Mouse (Mus musculus) G1E-ER4 (cell line): ENCODE results near the gene Mapkapk3. TPM values are rescaled to one million over a fixed set of nuclear protein-coding genes. Genes with fewer than 3 reads are reported as not detected.

Experiments used
- GATA1 ChIP-seq: IDR thresholded peaks from one replicate; pipeline ENCODE4 v1.8.0; 2012; ENCODE audit warnings: low read length, inconsistent platforms
- polyA plus RNA-seq: library from polyadenylated mRNA; stranded (reverse); fragments of >175 nt; gene quantifications from 2 replicates; pipeline ENCODE4 v1.2.3, GENCODE M21; 2012

Gene Mapkapk3
- polyA plus RNA-seq, 1 experiment = 51.9 TPM

DNA sequence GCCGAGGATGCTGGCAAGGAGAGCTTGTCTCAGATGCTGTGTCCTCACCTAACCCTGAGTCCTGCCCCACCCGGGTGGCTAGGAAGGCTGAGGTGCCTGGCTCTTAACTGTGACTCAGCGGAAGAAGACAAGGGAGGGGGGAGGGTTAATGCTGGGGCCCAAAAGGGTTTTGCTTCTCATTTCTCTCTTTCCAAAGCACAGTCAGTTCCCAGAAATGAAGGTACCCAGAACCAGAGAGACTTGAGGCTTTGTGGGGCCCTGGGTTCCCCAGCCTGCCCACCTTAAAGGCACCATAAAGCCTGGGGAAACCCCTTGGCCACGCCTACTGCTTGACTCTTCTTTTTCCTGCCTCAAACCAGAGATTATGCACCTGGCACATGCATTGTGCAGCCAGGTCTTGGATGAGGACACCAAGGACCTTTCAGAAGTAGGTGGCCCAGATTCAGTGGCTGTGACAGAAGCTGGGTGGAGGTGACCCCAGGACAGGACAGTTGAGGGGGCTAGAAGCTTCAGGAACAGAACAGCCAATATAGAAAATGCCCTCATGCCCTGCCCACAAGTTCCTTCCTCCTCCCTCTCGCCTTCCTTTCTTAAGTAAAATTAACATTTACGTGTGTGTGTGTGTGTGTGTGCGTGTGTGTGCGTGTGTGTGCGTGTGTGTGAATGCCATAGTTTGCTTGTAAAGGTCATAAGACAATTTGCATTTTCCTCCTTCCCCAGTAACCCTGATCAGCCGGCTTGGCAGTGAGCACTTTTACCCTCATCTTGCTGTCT, 23.3 kb upstream of the Mapkapk3 start:
- TF ChIP-seq GATA1 = no peak

DNA sequence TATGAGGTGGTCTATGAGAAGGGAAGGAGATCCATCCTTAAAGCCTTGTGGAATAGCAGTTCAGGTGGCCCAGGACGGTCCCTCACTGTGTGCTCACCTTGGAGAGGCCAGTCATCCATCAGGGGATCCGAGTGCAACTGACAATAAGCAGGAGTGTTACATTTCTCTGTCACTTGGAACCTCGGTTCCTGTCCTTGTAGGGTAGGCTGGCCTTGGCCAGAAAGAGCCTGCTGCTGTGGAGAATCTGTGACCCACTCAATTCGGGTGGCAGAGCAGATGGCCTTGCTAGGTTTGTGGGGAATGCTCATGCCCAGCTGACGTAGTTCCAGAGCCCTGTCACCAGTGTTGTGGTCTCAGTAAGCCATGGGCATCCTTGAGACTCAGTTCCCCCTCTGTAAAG, 19.9 kb upstream of the Mapkapk3 start:
- no peak for TF ChIP-seq GATA1

DNA sequence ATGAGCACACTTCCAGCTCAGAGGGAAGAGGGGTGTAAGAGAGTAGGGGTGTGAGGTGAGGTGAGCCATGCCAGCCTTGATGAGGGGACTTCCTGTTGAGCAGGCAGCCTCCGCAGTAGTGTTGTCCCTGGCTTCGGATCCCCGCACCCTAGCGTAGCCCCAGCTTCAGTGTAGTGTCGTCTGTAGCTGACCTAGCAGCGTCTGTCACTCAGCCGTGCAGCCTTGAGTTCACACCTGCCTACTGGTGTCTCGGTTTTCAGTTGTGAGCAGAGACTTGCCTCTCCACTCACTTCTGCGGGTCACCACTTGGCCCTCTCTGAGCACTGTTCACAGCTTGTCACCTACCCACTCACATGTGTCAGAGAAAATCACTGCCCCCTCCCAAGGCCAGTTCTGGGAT, 19.5 kb upstream of the Mapkapk3 start:
- TF ChIP-seq GATA1 = no peak

DNA sequence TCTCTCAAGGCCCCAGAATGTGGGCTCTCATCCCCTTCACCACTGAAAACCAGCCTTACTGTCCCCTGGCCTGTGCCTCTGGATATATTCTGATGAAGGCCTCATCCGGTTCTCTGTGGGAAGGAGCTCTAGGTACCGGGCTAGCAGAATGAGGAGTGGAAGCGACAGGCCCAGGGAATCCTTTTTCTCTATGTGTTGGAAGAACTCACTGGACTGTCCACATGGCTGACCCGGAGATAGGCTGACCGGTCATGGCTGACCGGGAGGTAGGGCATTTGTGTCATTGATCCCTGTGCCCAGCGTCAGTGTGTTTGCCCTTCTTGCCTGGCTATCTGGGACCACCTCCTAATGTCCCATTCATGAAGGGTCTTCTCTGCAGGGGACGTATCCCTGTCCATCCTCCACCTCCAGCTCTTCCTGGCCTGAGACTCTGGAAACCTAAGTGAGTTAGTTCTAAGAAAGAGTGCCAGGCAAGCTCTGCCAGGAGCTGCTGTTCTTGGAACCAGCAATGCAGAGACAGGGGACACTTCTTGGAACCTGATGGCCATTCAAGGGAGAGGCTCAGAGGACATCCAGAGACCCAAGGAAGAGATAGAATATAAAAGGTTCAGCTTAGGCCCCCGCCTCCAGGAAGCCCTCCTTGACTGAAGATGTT, 18.8 kb upstream of the Mapkapk3 start:
- TF ChIP-seq GATA1 = no peak

DNA sequence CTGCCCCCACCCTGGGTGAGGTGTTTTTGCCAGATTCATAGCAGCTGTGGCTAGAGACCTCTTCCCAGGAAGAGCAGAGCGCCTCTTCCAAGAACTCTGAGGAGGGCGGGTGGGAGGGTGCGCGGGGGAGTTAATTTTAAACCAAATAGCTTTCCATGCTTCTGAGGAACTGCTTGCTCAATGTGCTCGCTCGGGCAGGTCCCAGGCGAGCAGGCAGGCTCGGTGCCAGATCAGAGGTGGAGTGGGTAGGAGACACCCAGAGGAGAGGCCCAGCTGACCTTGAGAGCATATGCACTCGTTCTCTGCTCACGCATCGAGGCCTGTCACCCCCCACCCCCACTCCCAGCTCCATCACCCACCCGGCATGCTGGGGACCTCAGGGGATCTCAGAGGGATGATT, 18.2 kb upstream of the Mapkapk3 start:
- TF ChIP-seq GATA1 = no peak

DNA sequence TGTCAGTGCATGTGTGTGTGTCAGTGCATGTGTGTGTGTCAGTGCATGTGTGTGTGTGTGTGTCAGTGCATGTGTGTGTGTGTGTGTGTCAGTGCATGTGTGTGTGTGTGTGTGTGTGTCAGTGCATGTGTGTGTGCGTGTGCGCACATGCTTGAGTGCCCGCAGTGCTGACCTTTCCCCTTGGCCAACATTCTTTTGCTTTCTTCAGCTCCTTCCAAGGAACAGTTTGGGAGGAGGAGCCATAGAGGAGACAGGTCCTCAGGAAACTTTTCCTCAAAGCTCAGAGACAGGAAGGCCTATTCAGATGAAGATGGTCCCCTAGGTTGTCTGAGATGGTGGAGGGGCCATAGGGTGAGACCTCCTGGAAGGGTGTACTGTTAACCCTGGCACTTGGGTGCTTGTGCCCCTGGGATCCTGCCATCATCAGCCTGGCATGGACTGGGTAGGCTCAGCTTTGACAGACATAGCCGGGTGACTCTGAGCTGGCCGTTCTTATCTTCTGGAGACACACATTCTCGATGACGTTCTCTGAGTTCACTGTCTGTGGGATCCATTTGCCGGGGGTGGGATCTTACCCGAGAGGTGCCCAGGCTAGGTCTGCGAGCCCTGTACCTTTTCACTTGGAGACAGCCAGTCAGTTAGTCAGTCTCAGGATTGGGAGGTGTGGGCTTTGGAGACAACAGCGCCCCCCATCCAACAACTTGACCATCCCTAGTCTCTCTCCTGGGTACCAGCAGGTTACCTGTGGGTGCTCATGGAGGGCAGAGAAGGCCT, 17.6 kb upstream of the Mapkapk3 start:
- no peak for TF ChIP-seq GATA1

DNA sequence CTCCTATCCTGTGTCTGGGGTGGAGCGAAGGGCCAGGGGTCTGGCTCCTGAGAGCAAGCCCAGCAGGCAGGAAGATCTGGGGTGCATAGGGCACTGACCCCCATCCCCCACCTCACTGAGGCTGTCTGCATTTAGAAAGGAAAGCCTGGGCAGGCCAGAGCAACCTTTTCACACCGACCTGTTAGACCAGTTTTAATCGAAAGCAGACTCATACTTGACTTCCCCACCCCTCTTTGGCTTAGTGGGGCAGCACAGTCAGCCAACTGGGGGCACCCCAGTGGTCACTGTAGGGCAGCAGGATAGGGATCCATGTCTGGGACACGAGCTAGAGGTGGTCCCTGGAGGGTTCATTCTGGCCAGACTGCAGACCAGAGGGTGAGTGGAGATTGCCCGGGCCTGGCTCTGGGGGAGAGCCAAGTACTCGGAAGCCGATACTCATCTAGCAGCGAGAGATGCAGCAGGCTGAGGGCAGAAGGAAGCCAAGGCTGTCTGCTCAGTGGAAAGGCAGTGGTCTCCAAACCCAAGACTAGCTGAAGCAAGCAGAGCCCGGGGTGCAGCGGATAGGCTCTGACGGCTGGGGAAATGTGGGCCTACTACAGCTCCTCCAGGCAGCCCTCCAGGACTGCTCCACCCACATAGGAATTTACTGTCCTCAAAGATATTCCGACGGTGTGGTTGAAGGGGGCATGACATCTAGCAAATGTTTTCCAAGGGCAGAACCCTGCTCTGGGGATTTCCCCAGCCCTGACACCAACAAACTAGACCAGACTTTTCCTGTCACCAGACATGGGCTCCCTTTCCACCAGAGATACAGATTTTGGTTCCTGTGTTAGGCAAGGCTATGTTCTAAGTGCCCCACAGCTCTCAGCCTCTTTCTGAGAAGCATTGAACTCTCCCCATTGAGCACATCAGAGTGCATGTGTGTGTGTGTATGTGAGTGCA, 16.2 kb upstream of the Mapkapk3 start:
- TF ChIP-seq GATA1 = no peak

DNA sequence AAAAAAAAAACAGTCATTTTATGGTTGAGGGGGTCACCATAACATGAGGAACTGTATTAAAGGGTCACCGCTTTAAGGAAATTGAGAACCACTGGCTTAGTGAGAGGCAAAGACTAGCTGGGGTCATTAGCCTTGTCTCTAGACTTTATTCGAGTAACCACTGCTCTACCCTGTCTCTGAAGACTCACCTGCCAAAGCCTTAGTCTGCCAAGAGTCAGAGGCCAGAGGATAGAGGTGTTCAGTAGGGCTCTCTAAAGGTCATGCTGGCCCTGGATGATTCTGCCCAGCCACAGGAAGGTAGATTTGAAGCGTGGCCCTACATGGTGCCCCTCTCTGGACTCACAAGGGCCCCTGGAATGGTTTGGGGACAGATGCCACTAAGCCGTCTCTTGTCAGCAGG, 15.3 kb upstream of the Mapkapk3 start:
- TF ChIP-seq GATA1 = no peak

DNA sequence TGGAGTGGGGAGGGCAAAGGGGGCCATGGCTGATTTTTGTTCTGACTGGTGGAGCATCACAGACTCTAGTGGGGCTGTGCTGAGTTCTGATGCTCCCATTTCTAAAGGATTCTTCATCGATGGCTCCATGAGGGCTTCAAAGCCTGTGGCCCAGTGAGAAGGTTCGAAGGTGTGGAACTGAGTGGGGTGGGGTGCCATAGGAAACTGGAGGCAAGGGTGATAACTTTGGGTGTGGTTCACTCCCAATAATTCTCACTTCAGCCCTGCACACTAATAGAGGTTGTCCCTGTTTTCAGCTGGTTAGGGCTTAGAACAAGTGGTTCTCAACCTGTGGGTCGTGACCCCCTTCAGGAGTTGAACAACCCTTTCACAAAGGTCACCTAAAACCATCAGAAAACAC, 14.7 kb upstream of the Mapkapk3 start:
- no peak for TF ChIP-seq GATA1

DNA sequence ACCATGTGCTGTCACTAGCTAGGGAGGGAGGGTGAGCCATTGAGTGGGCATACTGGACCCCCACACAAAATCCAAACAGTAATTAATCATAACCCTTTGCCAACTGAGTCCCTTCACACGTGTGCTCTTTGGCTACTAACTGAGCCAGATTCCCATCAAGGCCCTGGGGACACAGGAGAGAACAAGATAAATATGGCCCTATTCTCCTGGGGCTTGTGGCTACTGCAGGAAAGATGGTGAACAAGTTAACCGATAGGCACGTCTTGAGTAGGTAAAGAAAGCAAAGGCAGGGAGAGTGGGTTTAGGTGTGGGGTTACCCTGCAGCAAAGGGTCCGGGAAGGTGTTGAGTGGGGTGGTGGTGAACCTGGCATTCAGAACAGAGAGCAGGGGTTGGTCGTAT, 14.2 kb upstream of the Mapkapk3 start:
- no peak for TF ChIP-seq GATA1

DNA sequence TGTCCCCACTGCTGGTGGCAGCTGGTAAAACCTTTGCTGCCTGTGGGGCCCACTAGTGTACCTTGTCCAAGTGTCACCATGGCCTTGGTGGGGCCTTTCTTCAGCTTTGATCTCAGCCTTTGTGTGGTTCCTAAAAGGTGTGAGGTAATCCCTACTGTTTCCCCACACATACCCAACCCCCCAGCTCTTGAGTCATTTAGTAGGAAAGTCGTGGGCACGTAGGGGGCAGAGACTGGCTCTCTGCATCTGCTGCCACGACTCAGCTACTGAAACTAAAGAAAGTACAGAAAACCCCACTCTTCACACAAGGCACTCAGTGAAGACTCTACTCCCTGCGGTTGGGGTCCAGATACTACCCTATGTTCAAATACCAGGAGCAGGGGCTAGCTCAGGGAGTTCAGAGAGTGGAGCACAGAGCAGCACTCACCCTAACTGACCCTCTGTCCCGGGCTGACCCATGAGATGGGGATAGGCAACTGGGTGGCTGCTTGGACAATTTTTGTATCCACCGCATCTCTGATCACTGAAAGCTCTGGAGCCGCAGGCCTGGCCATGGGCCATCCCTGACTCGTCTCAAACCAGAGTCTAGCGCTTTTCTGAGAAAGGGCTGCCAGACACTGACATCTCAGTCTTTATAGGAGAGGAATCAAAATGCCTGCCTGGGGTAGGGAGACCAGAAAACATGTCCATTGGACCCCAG, 13.6 kb upstream of the Mapkapk3 start:
- TF ChIP-seq GATA1 = no peak

DNA sequence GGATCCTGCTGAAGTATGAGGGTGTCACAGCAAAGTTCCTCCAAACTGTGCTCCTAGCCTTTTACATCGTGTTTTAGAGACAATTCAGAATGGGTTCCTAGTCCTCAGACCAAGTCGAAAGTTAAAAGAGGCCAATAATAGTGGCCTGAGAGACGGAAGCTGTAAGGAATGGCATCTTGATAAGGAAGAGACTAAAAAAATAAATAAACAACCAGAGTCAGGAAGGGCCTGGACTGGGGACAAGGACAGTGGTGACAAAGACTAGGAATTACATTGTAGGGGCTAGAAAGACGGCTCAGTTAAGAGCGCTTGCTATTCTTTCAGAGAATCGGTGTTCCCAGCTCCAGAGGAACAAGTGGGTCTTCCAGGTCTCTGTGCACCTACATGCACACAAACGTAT, 12.9 kb upstream of the Mapkapk3 start:
- no peak for TF ChIP-seq GATA1

DNA sequence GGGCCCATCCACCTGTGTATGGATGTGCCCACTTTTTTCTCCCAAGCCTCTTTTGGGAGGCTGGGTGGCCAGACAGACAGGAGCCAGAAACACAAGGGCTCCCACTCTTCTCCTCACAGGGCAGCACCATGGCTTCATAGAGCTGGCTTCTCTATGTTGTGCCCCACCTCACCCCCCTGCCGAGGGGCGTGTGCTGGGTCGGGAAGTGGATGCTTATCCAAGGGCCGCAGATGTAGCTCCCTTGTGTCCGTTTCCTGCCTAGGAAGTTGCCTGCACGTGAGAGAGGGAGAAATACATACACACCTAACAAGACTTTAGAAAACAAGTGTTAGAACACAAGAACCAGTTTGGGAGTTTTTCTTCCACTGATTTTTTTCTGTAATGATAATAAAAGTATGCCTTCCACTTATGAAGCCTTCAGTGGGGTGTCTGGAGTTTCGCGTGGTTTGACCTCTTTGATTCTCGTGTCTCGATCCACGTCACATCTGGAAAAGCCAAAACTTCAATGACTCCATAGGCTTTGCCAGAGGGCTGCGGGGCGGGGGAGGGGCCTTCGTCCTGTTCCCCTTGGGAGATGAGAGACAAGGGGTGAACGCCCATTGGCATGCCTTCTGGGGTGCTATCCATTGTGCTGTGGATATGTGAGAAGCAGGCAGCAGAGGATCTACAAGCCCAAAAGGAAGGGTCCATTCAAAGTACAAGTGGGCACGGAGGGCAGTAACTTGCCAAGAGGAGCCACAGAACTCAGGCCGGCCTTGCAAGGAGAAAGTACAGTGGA, 12.1 kb upstream of the Mapkapk3 start:
- no peak for TF ChIP-seq GATA1
